Mouse (Mus musculus): ENCODE measurements around the gene Coro2a.

Coro2a gene

GRCm38 (mm10) chr4:46564247-46564646 lies 37.8 kb downstream of the Coro2a start:
- Histone ChIP-seq H3K36me3 (ENCODE audit: insufficient read depth, low read length) (no peaks in the 10 kb centered on the region), H3K27me3 (ENCODE audit: insufficient read depth, low read length) (no peaks in the 10 kb centered on the region), H3K9me3 (ENCODE audit: low read length) (no peaks in the 10 kb centered on the region), H3K4me1 (replicated peaks; ENCODE audit: low read depth, low read length) (peaks cover 15% of the 10 kb centered on the region), H3K4me3 (replicated peaks; ENCODE audit: low read length) (no peak overlapping the region)
- TF ChIP-seq CTCF (conservative IDR thresholded peaks at IDR 0.05; ENCODE audit: low read length) = no peak
- no peak for TF ChIP-seq NANOG (IDR thresholded peaks at IDR 0.05; ENCODE audit: borderline replicate concordance, low read length)
- no peak for TF ChIP-seq POU5F1 (IDR thresholded peaks at IDR 0.05; ENCODE audit: borderline replicate concordance, low read length)

- no peak for TF ChIP-seq NANOG (IDR thresholded peaks at IDR 0.05; ENCODE audit: borderline replicate concordance, low read length)
- TF ChIP-seq CTCF (conservative IDR thresholded peaks at IDR 0.05; ENCODE audit: low read length) = no peak
- TF ChIP-seq POU5F1 (IDR thresholded peaks at IDR 0.05; ENCODE audit: borderline replicate concordance, low read length) = no peak
- H3K4me1 ChIP-seq (replicated peaks; ENCODE audit: low read depth, low read length) = peaks cover 15% of the 10 kb centered on the region
- H3K27me3 ChIP-seq (ENCODE audit: insufficient read depth, low read length) = no peaks in the 10 kb centered on the region
- H3K36me3 ChIP-seq (ENCODE audit: insufficient read depth, low read length) = no peaks in the 10 kb centered on the region
- H3K9me3 ChIP-seq (ENCODE audit: low read length) = no peaks in the 10 kb centered on the region
- no peak overlapping the region for H3K4me3 ChIP-seq (replicated peaks; ENCODE audit: low read length)
These were observed 38.2 kb downstream of the Coro2a start for GRCm38 (mm10) chr4:46563847-46564246.

- Histone ChIP-seq H3K4me3 (replicated peaks; ENCODE audit: low read length) (0 out of 2 replicates have a peak overlapping the region, but pooled peaks have one; percentile 17), H3K27me3 (ENCODE audit: insufficient read depth, low read length) (no peaks in the 10 kb centered on the region)
- no peak for TF ChIP-seq NANOG (IDR thresholded peaks at IDR 0.05; ENCODE audit: borderline replicate concordance, low read length)
- no peak for TF ChIP-seq POU5F1 (IDR thresholded peaks at IDR 0.05; ENCODE audit: borderline replicate concordance, low read length)
- TF ChIP-seq CTCF (conservative IDR thresholded peaks at IDR 0.05; ENCODE audit: low read length) = no peak
These were observed 39.2 kb downstream of the Coro2a start for GRCm38 (mm10) chr4:46562841-46563240.

GRCm38 (mm10) chr4:46562037-46562436 lies 40.0 kb downstream of the Coro2a start:
- H3K4me3 ChIP-seq (replicated peaks; ENCODE audit: low read length) = no peak overlapping the region
- H3K27me3 ChIP-seq (ENCODE audit: insufficient read depth, low read length) = no peaks in the 10 kb centered on the region
- H3K36me3 ChIP-seq (ENCODE audit: insufficient read depth, low read length) = no peaks in the 10 kb centered on the region
- TF ChIP-seq NANOG (IDR thresholded peaks at IDR 0.05; ENCODE audit: borderline replicate concordance, low read length) (no peak), CTCF (conservative IDR thresholded peaks at IDR 0.05; ENCODE audit: low read length) (no peak), POU5F1 (IDR thresholded peaks at IDR 0.05; ENCODE audit: borderline replicate concordance, low read length) (no peak)
- H3K9me3 ChIP-seq (ENCODE audit: low read length) = no peaks in the 10 kb centered on the region
- peaks cover 8% of the 10 kb centered on the region for H3K4me1 ChIP-seq (replicated peaks; ENCODE audit: low read depth, low read length)

More at GRCm38 (mm10) chr4:46562841-46563240, 39.2 kb downstream of the Coro2a start:
- Histone ChIP-seq H3K9me3 (ENCODE audit: low read length) (no peaks in the 10 kb centered on the region), H3K36me3 (ENCODE audit: insufficient read depth, low read length) (no peaks in the 10 kb centered on the region), H3K4me1 (replicated peaks; ENCODE audit: low read depth, low read length) (peaks cover 8% of the 10 kb centered on the region)

- Histone ChIP-seq H3K9me3 (ENCODE audit: low read length) (no peaks in the 10 kb centered on the region), H3K27me3 (ENCODE audit: insufficient read depth, low read length) (0 out of 2 replicates have a peak, but pooled peaks cover 6% of the 10 kb centered on the region), H3K4me3 (replicated peaks; ENCODE audit: low read length) (no peak overlapping the region), H3K4me1 (replicated peaks; ENCODE audit: low read depth, low read length) (peaks cover 9% of the 10 kb centered on the region), H3K36me3 (ENCODE audit: insufficient read depth, low read length) (no peaks in the 10 kb centered on the region)
- TF ChIP-seq POU5F1 (IDR thresholded peaks at IDR 0.05; ENCODE audit: borderline replicate concordance, low read length) (no peak), CTCF (conservative IDR thresholded peaks at IDR 0.05; ENCODE audit: low read length) (no peak), NANOG (IDR thresholded peaks at IDR 0.05; ENCODE audit: borderline replicate concordance, low read length) (no peak)
These were observed 41.8 kb downstream of the Coro2a start for GRCm38 (mm10) chr4:46560069-46560705.

GRCm38 (mm10) chr4:46558672-46559667 lies 43.0 kb downstream of the Coro2a start:
- H3K9me3 ChIP-seq (ENCODE audit: low read length) = no peaks in the 10 kb centered on the region

GRCm38 (mm10) chr4:46556933-46557332 lies 45.1 kb downstream of the Coro2a start:
- Histone ChIP-seq H3K36me3 (ENCODE audit: insufficient read depth, low read length) (no peaks in the 10 kb centered on the region), H3K9me3 (ENCODE audit: low read length) (no peaks in the 10 kb centered on the region), H3K4me3 (replicated peaks; ENCODE audit: low read length) (no peak overlapping the region), H3K4me1 (replicated peaks; ENCODE audit: low read depth, low read length) (peaks cover 19% of the 10 kb centered on the region), H3K27me3 (ENCODE audit: insufficient read depth, low read length) (0 out of 2 replicates have a peak, but pooled peaks cover 6% of the 10 kb centered on the region)
- TF ChIP-seq CTCF (conservative IDR thresholded peaks at IDR 0.05; ENCODE audit: low read length) (no peak), POU5F1 (IDR thresholded peaks at IDR 0.05; ENCODE audit: borderline replicate concordance, low read length) (no peak), NANOG (IDR thresholded peaks at IDR 0.05; ENCODE audit: borderline replicate concordance, low read length) (no peak)

More at GRCm38 (mm10) chr4:46558672-46559667, 43.0 kb downstream of the Coro2a start:
- Histone ChIP-seq H3K36me3 (ENCODE audit: insufficient read depth, low read length) (no peaks in the 10 kb centered on the region), H3K4me3 (replicated peaks; ENCODE audit: low read length) (no peak overlapping the region), H3K27me3 (ENCODE audit: insufficient read depth, low read length) (0 out of 2 replicates have a peak, but pooled peaks cover 6% of the 10 kb centered on the region), H3K4me1 (replicated peaks; ENCODE audit: low read depth, low read length) (peaks cover 19% of the 10 kb centered on the region)
- TF ChIP-seq NANOG (IDR thresholded peaks at IDR 0.05; ENCODE audit: borderline replicate concordance, low read length) = no peak
- no peak for TF ChIP-seq CTCF (conservative IDR thresholded peaks at IDR 0.05; ENCODE audit: low read length)
- TF ChIP-seq POU5F1 (IDR thresholded peaks at IDR 0.05; ENCODE audit: borderline replicate concordance, low read length) = no peak

GRCm38 (mm10) chr4:46555762-46556161 lies 46.2 kb downstream of the Coro2a start:
- Histone ChIP-seq H3K9me3 (ENCODE audit: low read length) (no peaks in the 10 kb centered on the region), H3K36me3 (ENCODE audit: insufficient read depth, low read length) (no peaks in the 10 kb centered on the region), H3K4me3 (replicated peaks; ENCODE audit: low read length) (no peak overlapping the region), H3K4me1 (replicated peaks; ENCODE audit: low read depth, low read length) (peaks cover 19% of the 10 kb centered on the region), H3K27me3 (ENCODE audit: insufficient read depth, low read length) (0 out of 2 replicates have a peak, but pooled peaks cover 6% of the 10 kb centered on the region)
- no peak for TF ChIP-seq NANOG (IDR thresholded peaks at IDR 0.05; ENCODE audit: borderline replicate concordance, low read length)
- no peak for TF ChIP-seq CTCF (conservative IDR thresholded peaks at IDR 0.05; ENCODE audit: low read length)
- TF ChIP-seq POU5F1 (IDR thresholded peaks at IDR 0.05; ENCODE audit: borderline replicate concordance, low read length) = no peak

Data from E14TG2a.4 (cell line).